Mouse (Mus musculus) hindbrain, embryonic 15.5 days (tissue): Measurements from ENCODE around the gene Cdk18. TPM values are rescaled to one million over a fixed set of nuclear protein-coding genes. Genes with fewer than 3 reads are reported as not detected.
A peak's percentile ranks its signal among the peaks of the same experiment; 100 is the strongest.

ENCODE experiments used
- ATAC-seq: fragments of 200-750 bp; cut with Nextera tagmentation; 2 replicates; pipeline ENCODE4 v1.8.0; 2017; ENCODE audit warnings: low read depth, moderate number of reproducible peaks, moderate TSS enrichment; ENCODE audit not compliant: low FRiP score
- H3K27ac ChIP-seq: fragments of 300-500 bp; sonication (generic); replicated peaks from 2 replicates; pipeline ENCODE4 v1.5.1; 2015; ENCODE audit warnings: mild to moderate bottlenecking, inconsistent platforms
- H3K27me3 ChIP-seq: fragments of 300-500 bp; sonication (generic); 2 replicates; pipeline ENCODE4 v1.6.1; 2015; ENCODE audit warnings: control low read depth, inconsistent platforms
- H3K36me3 ChIP-seq: fragments of 300-500 bp; sonication (generic); 2 replicates; pipeline ENCODE4 v1.6.1; 2015; ENCODE audit warnings: control low read depth, inconsistent platforms
- H3K4me1 ChIP-seq: fragments of 300-500 bp; sonication (generic); replicated peaks from 2 replicates; pipeline ENCODE4 v1.6.1; 2015; ENCODE audit warnings: control low read depth, inconsistent platforms
- H3K4me2 ChIP-seq: fragments of 300-500 bp; sonication (generic); 2 replicates; pipeline ENCODE4 v1.6.1; 2015; ENCODE audit warnings: moderate library complexity, mild to moderate bottlenecking, inconsistent platforms
- H3K4me3 ChIP-seq: fragments of 300-500 bp; sonication (generic); 2 replicates; pipeline ENCODE4 v1.5.1; 2015; ENCODE audit warnings: mild to moderate bottlenecking, inconsistent platforms
- H3K9ac ChIP-seq: fragments of 300-500 bp; sonication (generic); 2 replicates; pipeline ENCODE4 v1.6.1; 2015; ENCODE audit warnings: inconsistent platforms
- H3K9me3 ChIP-seq: fragments of 300-500 bp; sonication (generic); 2 replicates; pipeline ENCODE4 v1.6.1; 2016; ENCODE audit warnings: control low read depth, inconsistent platforms
- WGBS: fragments of 180-500 bp; shearing (Covaris S2); methylation state at CpG from one replicate; pipeline ENCODE4 v1.1.7; 2015; 5-methylcytosine and 5-hydroxymethylcytosine counted together
- polyA plus RNA-seq: library from polyadenylated mRNA; unstranded; fragments of >200 nt; fragmentation: Nextera tagmentation; extraction: Ambion mirVana; gene quantifications from 2 replicates; pipeline ENCODE4 v1.2.1, GENCODE M21; 2015

Cdk18 gene
- polyA plus RNA-seq, 1 experiment from 2014 or later, result 1.00 TPM

GRCm38 (mm10) chr1:132158741-132159140, 19.3 kb upstream of the Cdk18 start:
- no peaks in the 10 kb centered on the region for H3K27me3 ChIP-seq
- no peak overlapping the region for H3K9ac ChIP-seq
- no peak overlapping the region for H3K27ac ChIP-seq
- peaks cover 36% of the 10 kb centered on the region for H3K4me1 ChIP-seq
- no peak overlapping the region for H3K4me2 ChIP-seq
- WGBS, result 10% methylated on average over 2 of the region's 2 CpGs
- H3K4me3 ChIP-seq, result no peak overlapping the region
- H3K9me3 ChIP-seq, result no peaks in the 10 kb centered on the region
- ATAC-seq, result no peak
- H3K36me3 ChIP-seq, result no peaks in the 10 kb centered on the region

DNA sequence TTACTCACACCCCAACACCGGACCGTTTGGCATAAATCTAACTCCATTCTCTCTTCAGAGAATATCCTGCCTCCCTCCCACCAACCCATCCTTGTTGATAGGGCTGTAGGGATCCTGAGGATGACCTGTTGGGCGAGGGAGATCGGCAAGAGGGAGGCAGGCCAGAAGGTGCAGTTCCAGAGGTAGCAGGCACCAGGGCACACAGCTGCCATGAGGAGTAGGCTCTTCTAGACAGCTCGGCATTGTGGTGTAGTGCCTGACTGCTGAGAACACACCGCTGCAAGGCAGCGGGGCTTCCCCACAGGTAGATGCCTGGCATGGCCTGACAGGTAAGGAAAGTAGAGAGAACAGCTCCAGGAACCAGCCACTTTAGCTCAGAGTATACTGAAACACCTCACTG, 18.3 kb upstream of the Cdk18 start:
- Histone ChIP-seq H3K4me1 (peaks cover 40% of the 10 kb centered on the region), H3K27ac (peak overlapping the region; percentile 33; the same call in 1 of the 2 replicates), H3K4me3 (no peak overlapping the region), H3K4me2 (peak overlapping the region; percentile 44), H3K9me3 (no peaks in the 10 kb centered on the region), H3K36me3 (no peaks in the 10 kb centered on the region), H3K9ac (0 out of 2 replicates have a peak overlapping the region, but pooled peaks have one; percentile 9), H3K27me3 (no peaks in the 10 kb centered on the region)
- 21% methylated on average over 7 of the region's 7 CpGs for WGBS
- ATAC-seq, result peak; percentile 49; the same call in 1 of the 2 replicates

- H3K4me3 ChIP-seq, result no peak overlapping the region
- H3K9me3 ChIP-seq, result no peaks in the 10 kb centered on the region
- peaks cover 40% of the 10 kb centered on the region for H3K4me1 ChIP-seq
- H3K36me3 ChIP-seq, result no peaks in the 10 kb centered on the region
- peak overlapping the region; percentile 44 for H3K4me2 ChIP-seq
- WGBS, result 22% methylated on average over 14 of the region's 14 CpGs
- no peaks in the 10 kb centered on the region for H3K27me3 ChIP-seq
- peak; percentile 75 for ATAC-seq
- 0 out of 2 replicates have a peak overlapping the region, but pooled peaks have one; percentile 9 for H3K9ac ChIP-seq
- H3K27ac ChIP-seq, result peak overlapping the region; percentile 33; the same call in 1 of the 2 replicates
These were observed 17.7 kb upstream of the Cdk18 start for GRCm38 (mm10) chr1:132157016-132157781.

- Histone ChIP-seq H3K27me3 (no peaks in the 10 kb centered on the region), H3K9me3 (no peaks in the 10 kb centered on the region), H3K4me1 (peaks cover 37% of the 10 kb centered on the region), H3K4me3 (no peak overlapping the region), H3K36me3 (no peaks in the 10 kb centered on the region), H3K4me2 (no peak overlapping the region), H3K9ac (no peak overlapping the region), H3K27ac (no peak overlapping the region)
- 11% methylated on average over 6 of the region's 6 CpGs for WGBS
- 0 out of 2 replicates have a peak, but pooled peaks have one; percentile 9 for ATAC-seq
These were observed 16.3 kb upstream of the Cdk18 start for GRCm38 (mm10) chr1:132155737-132156136.

GRCm38 (mm10) chr1:132153691-132154090, 14.2 kb upstream of the Cdk18 start:
- no peak for ATAC-seq
- H3K27ac ChIP-seq, result no peak overlapping the region
- H3K9ac ChIP-seq, result no peak overlapping the region
- no peak overlapping the region for H3K4me3 ChIP-seq
- WGBS, result 17% methylated on average over 8 of the region's 8 CpGs
- peaks cover 19% of the 10 kb centered on the region for H3K4me1 ChIP-seq
- no peak overlapping the region for H3K4me2 ChIP-seq
- H3K9me3 ChIP-seq, result no peaks in the 10 kb centered on the region
- no peaks in the 10 kb centered on the region for H3K36me3 ChIP-seq
- no peaks in the 10 kb centered on the region for H3K27me3 ChIP-seq

GRCm38 (mm10) chr1:132153086-132153690, 13.7 kb upstream of the Cdk18 start:
- no peaks in the 10 kb centered on the region for H3K27me3 ChIP-seq
- H3K9ac ChIP-seq, result no peak overlapping the region
- H3K9me3 ChIP-seq, result no peaks in the 10 kb centered on the region
- no peaks in the 10 kb centered on the region for H3K36me3 ChIP-seq
- H3K4me3 ChIP-seq, result no peak overlapping the region
- 35% methylated on average over 15 of the region's 15 CpGs for WGBS
- H3K4me1 ChIP-seq, result peaks cover 14% of the 10 kb centered on the region
- H3K27ac ChIP-seq, result no peak overlapping the region
- no peak for ATAC-seq
- no peak overlapping the region for H3K4me2 ChIP-seq

- no peak for ATAC-seq
- no peak overlapping the region for H3K4me2 ChIP-seq
- H3K9ac ChIP-seq, result no peak overlapping the region
- H3K27me3 ChIP-seq, result no peaks in the 10 kb centered on the region
- H3K27ac ChIP-seq, result no peak overlapping the region
- H3K36me3 ChIP-seq, result no peaks in the 10 kb centered on the region
- no peak overlapping the region for H3K4me3 ChIP-seq
- 58% methylated on average over 2 of the region's 2 CpGs for WGBS
- H3K9me3 ChIP-seq, result no peaks in the 10 kb centered on the region
- H3K4me1 ChIP-seq, result peaks cover 6% of the 10 kb centered on the region; the same call in 1 of the 2 replicates
These were observed 12.4 kb upstream of the Cdk18 start for GRCm38 (mm10) chr1:132151908-132152307.

GRCm38 (mm10) chr1:132150817-132151601, 11.5 kb upstream of the Cdk18 start:
- WGBS, result 75% methylated on average over 15 of the region's 15 CpGs
- Histone ChIP-seq H3K27me3 (no peaks in the 10 kb centered on the region), H3K9ac (no peak overlapping the region), H3K4me2 (no peak overlapping the region), H3K4me3 (no peak overlapping the region), H3K27ac (no peak overlapping the region), H3K4me1 (peaks cover 6% of the 10 kb centered on the region; the same call in 1 of the 2 replicates), H3K9me3 (no peaks in the 10 kb centered on the region), H3K36me3 (no peaks in the 10 kb centered on the region)
- ATAC-seq, result no peak

DNA sequence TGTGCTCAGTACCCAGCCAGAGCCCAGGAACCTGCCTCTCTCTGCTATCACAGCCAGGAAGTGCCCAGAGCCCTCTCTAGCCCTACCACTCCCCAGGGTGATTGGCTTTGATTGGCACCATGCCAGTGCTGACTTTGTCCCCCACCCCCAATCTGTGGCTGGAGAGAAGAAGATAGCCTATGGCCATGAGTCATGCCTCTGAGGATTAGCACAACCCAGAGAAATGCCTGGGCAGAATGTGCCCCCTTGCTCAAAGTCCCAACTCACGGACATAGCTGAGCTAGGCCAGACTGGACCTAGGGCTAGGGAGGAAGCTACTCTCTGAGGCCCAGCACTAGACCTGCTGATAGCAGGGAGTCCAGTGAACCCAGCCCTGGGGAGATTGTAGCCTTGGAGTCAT, 10.7 kb upstream of the Cdk18 start:
- Histone ChIP-seq H3K4me1 (peaks cover 6% of the 10 kb centered on the region; the same call in 1 of the 2 replicates), H3K36me3 (no peaks in the 10 kb centered on the region), H3K9me3 (no peaks in the 10 kb centered on the region), H3K4me2 (no peak overlapping the region), H3K9ac (no peak overlapping the region), H3K27ac (no peak overlapping the region), H3K27me3 (no peaks in the 10 kb centered on the region), H3K4me3 (no peak overlapping the region)
- ATAC-seq, result no peak
- 55% methylated on average over 1 of the region's 1 CpGs for WGBS

- no peaks in the 10 kb centered on the region for H3K9me3 ChIP-seq
- no peak overlapping the region for H3K4me2 ChIP-seq
- 79% methylated on average over 2 of the region's 2 CpGs for WGBS
- no peak overlapping the region for H3K9ac ChIP-seq
- peaks cover 11% of the 10 kb centered on the region for H3K4me1 ChIP-seq
- H3K4me3 ChIP-seq, result no peak overlapping the region
- no peaks in the 10 kb centered on the region for H3K36me3 ChIP-seq
- no peaks in the 10 kb centered on the region for H3K27me3 ChIP-seq
- H3K27ac ChIP-seq, result no peak overlapping the region
- ATAC-seq, result no peak
These were observed 9.9 kb upstream of the Cdk18 start for GRCm38 (mm10) chr1:132149410-132149809.

DNA sequence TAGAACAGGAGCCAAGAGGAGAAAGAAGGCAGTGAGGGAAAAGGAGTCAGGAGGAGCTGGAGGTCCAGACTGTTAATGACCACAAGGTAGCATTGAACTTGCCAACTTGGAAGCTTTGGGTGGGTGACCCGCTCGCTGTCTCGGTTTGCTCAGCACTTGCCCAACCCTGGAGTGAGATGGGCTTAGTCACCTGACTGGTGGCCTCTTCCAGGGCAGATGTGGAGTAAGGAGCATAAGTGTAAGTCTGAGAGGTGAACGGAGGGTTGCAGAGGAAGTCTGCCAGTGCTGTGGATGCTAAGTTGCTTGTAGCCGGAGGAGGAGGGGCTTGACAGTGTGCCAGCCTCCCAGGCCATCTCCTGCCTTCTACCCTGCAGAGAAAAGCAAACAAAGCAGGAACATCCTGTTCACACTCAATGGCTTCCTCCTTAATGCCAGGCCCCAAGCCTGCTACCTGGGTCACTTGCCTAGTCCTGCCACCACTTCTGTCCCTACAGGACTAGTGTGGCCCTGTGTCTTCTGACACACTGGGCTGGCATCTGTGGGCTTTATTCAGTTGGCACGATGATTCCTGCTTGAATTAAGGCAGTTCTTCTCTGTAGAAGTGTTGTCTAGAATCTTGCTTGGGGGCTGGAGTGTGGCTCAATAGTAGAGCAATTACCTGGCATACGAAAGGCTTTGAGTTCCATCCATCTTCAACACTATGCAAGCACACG, 6.6 kb upstream of the Cdk18 start:
- no peak overlapping the region for H3K4me3 ChIP-seq
- H3K9ac ChIP-seq, result no peak overlapping the region
- no peaks in the 10 kb centered on the region for H3K27me3 ChIP-seq
- no peak overlapping the region for H3K4me2 ChIP-seq
- no peak for ATAC-seq
- 85% methylated on average over 8 of the region's 8 CpGs for WGBS
- H3K4me1 ChIP-seq, result peaks cover 16% of the 10 kb centered on the region
- H3K9me3 ChIP-seq, result no peaks in the 10 kb centered on the region
- no peak overlapping the region for H3K27ac ChIP-seq
- no peaks in the 10 kb centered on the region for H3K36me3 ChIP-seq
